Mouse (Mus musculus) layer of hippocampus, adult 11-12 months (tissue): ENCODE results near the gene Ncapd2.

Experiments
- DNase-seq: peaks from one replicate; pipeline ENCODE4 v3.0.0; 2022; ENCODE audit warnings: low spot score

Gene Ncapd2

DNA sequence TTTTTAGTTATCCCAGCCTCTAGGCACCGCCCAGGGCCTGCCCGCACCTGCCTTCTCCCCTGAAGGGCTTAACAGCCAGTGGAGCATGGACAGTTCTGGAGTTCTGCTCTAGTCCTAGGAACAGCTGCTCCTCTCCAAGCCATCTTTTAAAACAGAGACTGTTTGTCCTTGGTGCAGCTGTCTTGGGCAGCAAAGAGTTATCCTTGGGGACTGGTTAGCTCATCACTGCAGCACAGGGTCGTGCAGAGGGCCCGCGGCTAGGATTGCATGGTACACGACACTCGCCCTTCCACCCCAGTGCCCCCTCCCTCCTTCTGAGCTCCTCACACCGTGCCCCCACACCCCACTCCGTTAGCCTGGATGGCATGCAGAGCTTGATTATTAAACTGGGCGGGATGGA is 44.2 kb downstream of the Ncapd2 start:
- DNase-seq = no peak

- DNase-seq = no peak
Measured at GRCm38 (mm10) chr6:125146797-125147196, 44.7 kb downstream of the Ncapd2 start.

GRCm38 (mm10) chr6:125146148-125146547 is 45.4 kb downstream of the Ncapd2 start:
- DNase-seq = no peak

DNA sequence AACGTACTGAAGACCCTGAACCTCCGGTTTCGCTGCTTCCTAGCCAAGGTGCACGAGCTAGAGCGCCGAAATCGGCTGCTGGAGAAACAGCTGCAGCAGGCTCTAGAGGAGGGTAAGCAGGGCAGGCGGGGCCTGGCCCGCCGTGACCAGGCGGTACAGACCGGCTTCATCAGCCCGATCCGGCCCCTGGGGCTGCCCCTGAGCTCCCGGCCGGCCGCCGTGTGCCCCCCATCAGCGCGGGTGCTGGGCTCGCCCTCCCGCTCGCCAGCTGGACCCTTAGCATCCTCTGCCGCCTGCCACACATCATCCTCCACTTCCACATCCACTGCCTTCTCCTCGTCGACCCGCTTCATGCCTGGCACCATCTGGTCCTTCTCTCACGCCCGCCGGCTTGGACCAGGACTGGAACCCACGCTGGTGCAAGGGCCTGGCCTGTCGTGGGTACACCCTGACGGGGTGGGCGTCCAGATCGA is 46.0 kb downstream of the Ncapd2 start:
- DNase-seq = no peak

DNA sequence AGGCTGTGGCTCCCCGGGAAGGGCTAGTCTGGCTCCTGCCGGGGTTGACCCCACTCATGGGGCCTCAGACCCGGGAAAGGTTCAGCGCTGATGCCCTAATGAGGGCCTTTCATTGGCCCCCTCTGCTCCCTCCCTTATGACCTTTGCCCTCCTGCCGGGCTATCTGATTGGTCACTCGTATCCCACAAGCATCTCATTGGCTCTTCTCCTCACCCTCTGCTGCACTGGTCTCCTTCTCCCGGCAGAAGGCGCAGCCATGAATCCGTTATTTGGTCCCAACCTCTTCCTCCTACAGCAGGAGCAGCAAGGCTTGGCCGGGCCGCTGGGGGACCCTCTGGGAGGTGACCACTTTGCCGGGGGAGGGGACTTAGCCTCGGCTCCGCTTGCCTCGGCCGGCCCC is 46.5 kb downstream of the Ncapd2 start, which contains the start of gene Iffo1:
Gene Iffo1 (plus strand): TSS at position 241 of the 400 bp plus-strand sequence.
- DNase-seq = peak; percentile 95

DNA sequence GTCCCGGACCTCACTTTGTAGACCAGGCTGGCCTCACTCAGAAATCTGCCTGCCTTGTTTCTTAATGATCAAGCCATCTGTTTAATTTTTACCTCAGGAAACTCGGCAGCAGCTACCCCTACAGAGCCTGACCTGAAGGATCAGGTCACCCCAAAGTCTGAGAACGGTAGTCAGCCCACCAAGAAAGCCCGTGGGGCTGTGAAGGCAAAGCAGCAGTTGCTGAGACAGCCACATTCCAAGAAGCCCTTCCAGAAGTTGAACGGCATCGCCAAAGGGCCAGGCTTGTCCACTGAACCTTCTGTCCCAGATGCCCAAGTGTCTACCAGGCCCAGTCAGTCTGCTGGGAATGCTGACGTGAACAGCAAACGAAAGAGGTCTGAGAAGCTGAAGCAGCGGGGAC is 47.6 kb downstream of the Ncapd2 start:
- no peak for DNase-seq

- DNase-seq = no peak
Measured at GRCm38 (mm10) chr6:125143128-125143527, 48.4 kb downstream of the Ncapd2 start.

DNA sequence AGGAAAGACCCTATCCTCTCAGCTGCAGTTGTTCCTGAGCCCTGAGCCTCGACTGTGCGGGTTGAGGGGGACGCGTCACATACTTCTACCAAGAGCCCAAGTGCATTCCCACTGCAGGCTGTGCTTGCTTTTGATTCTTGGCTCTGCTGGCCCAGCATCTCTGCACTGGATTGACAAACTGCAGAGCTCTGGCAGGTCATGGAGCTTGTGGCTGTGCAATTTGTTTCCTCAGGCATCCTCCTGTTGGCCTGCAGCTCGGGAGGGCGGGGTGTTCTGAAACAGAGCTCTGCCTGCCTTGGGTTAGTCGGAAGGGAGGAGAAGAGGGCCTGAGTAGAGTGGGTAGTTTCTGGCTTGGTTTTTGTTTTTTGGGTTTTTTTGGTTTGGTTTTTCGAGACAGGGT is 49.1 kb downstream of the Ncapd2 start:
- no peak for DNase-seq

- no peak for DNase-seq
Measured at GRCm38 (mm10) chr6:125139747-125140146, 51.8 kb downstream of the Ncapd2 start.

GRCm38 (mm10) chr6:125137002-125137671 is 54.4 kb downstream of the Ncapd2 start:
- DNase-seq = peak; percentile 62

GRCm38 (mm10) chr6:125132470-125132869 is 59.0 kb downstream of the Ncapd2 start:
- DNase-seq = no peak

- DNase-seq = peak; percentile 82
Measured at GRCm38 (mm10) chr6:125131302-125132156, 60.0 kb downstream of the Ncapd2 start, which contains the start of gene Nop2. Gene Nop2, plus strand, starts transcription at chr6:125131909.

DNA sequence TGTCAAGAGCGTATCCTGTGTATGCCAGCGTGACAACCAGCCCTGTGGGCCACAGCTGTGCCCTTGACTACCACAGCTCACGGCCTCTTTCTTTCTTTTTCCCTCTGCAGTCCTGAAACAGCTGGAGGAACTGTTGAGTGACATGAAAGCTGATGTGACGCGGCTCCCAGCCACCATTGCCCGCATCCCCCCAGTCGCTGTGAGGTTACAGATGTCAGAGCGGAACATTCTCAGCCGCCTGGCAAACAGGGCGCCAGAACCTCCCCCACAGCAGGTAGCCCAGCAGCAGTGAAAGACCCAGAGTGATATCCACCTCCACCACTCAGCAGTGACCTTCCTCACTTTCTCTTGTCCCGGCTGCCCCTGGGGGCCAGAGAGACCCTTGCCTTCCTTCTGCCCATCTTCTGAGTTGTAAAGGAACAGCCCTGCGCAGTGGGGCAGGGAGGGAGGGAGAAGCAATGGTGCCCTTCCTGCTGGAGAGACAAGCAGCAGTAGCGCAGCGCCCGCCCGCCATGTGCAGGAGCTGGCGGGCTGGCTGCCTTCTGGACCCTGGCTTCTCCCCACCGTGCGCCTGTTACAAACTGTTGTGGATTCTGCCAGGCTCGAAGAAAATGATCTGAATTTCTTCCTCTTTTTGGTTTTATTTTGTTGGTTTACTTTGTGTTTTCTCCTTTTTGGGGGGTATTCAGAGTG is 61.6 kb downstream of the Ncapd2 start:
- no peak for DNase-seq

DNA sequence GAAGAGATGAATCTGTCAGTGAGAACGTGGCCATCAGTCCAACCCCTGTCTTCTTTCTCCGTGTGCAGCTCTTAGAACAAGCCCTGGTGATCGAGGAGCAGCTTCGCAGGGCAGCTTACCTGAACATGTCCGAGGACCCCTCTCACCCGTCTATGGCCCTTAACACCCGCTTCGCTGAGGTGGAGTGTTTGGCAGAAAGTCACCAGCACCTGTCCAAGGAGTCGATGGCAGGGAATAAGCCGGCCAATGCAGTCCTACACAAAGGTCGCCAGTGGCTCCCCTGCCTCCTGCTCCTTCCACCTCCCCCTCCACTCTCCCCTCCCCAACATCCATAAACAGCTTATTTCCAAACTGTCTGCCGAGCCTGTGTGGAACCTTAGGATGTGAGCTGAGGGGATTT is 62.8 kb downstream of the Ncapd2 start:
- no peak for DNase-seq

- DNase-seq = no peak
Measured at GRCm38 (mm10) chr6:125119387-125119786, 72.1 kb downstream of the Ncapd2 start.
